Mouse (Mus musculus) adrenal gland, postnatal 4 days (tissue): ENCODE measurements around the gene Ceacam1. TPM values are rescaled to one million over a fixed set of nuclear protein-coding genes. Genes with fewer than 3 reads are reported as not detected.
A peak's percentile ranks its signal among the peaks of the same experiment; 100 is the strongest.
"Not testable (repeated sequence)": the region's sequence is repeated elsewhere in the genome, so short reads cannot be mapped to it uniquely, and the experiment has no call there.

Experiments
- DNase-seq, 2 experiments: peaks; one replicate each; pipeline ENCODE4 v3.0.0; 2021 to 2022; ENCODE audit warnings: low spot score in 2 of 2, mixed read lengths in 2 of 2
- long read RNA-seq, 2 experiments: library from polyadenylated mRNA; stranded (forward); transcript quantifications; one replicate each; pipeline ENCODE4 v2.0.0; 2021
- total RNA-seq, 2 experiments: library from RNA; stranded (reverse); gene quantifications; 2 replicates each; pipeline ENCODE4 v1.2.3; 2021

Ceacam1 gene
- 10 to 100 TPM; 14.9 to 21.4 TPM for total RNA-seq
- long read RNA-seq, experiment 1, transcript Ceacam1-209 (6 exons, 1,061 nt): major isoform, 6 of 15 reads
- long read RNA-seq, experiment 1, partial matches to known transcripts: 0 of 15 reads
- long read RNA-seq, experiment 1, other reads (novel, unspliced or antisense): 5 of 15 reads
- long read RNA-seq, experiment 2, partial matches to known transcripts: 8 of 16 reads
- long read RNA-seq, experiment 2, other reads (novel, unspliced or antisense): 2 of 16 reads

GRCm38 (mm10) chr7:25477091-25477751 is at the start of gene Ceacam1:
Gene Ceacam1, minus strand, starts transcription at chr7:25477603.
- DNase-seq: peak; percentile 17 to 30

DNA sequence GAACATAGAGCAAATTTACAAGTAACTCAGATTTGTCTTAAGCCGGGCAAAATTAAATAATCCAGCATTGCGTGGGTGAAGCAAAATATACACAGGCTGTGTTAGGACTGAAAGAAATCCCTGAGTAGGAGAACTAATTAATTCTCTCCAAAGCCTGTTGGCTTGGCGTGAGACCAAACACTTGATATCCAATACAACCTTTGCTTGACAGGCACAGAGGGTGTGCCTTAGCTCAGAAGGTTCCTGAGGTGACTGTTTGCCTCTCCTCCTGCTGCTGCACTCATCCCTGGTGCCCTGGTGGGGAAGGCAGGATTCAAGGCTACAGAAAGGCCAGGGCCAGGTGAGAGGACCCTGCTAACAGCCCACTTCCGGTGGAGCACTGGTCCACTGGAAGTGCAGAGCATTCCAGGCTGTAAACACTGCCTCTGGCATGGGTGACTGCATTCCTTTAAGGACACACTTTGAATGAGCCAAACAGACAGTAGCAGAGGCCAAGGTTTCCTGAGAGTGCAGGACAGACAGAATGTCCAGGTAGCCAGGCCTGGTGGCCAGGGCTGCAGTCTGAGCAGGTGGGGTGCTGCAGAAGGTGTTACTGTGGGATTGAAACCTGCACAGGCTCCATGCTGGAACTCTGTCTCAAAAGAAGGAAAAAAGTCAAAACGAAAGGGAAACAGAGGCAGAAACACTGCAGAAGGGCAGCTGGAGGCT is 38.8 kb upstream of the Ceacam1 start:
- DNase-seq: not testable (repeated sequence)

DNA sequence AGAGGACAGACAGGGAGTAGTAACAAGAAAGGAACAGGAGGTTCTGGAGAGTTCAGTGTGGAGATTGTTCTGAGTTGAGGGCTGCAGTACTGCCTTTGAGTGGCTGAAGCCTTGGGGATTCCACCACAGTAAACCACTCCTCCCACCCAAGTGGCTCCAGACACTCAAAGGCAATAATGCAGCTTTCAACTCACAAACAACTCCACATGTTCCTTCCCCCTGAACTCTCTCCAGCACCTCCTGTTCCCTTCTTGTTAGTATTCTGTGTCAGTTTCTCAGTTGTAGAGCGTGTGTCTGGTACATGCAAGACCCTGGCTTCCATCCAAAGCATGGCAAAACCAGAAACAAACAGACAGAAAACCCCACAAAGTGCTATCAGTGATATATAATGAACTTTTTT is 38.3 kb upstream of the Ceacam1 start:
- DNase-seq: not testable (repeated sequence)

DNA sequence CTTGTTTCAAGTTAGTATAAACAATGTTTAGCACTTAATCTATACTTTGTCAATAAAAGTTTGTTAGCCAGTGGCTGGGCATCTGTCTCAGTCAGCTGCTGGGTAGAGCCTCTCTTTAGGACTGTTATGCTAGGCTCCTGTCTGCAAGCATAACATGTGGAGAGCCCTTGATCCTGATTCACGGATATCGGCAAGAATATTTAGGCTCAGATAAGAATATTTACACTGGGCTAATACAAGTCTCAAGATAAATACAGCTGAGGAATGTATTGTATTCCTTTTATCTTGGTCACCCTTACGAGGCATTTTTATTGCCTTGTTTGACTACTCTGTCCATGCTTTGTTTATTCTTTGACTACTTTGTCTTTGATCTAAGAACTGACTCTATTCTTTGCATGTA is 32.5 kb upstream of the Ceacam1 start:
- no peak for DNase-seq

- DNase-seq: no peak
Measured at GRCm38 (mm10) chr7:25494649-25495048, 17.2 kb upstream of the Ceacam1 start.

DNA sequence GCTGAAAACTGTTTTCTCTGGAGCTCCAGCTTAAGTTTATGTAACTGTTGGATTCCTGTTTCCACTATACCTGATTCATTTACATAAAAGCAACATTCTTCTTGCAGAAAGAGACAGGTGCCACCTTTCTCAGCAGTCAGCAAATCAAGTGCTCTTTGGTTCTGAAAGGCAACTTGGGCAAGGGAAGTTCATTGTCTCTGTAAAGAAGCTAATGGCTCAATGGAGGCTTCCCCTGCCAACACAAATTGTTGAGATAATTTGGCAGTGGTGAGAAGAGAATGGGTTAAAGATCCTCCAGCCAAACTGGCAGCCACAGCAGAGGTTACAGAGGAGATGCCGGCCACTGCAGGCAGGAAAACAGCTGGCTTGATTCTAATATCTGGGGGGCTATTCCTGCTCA is 13.3 kb upstream of the Ceacam1 start:
- DNase-seq: not testable (repeated sequence)

- not testable (repeated sequence) for DNase-seq
Measured at GRCm38 (mm10) chr7:25489382-25489781, 12.0 kb upstream of the Ceacam1 start.

GRCm38 (mm10) chr7:25486186-25486585 is 8.8 kb upstream of the Ceacam1 start:
- no peak for DNase-seq

DNA sequence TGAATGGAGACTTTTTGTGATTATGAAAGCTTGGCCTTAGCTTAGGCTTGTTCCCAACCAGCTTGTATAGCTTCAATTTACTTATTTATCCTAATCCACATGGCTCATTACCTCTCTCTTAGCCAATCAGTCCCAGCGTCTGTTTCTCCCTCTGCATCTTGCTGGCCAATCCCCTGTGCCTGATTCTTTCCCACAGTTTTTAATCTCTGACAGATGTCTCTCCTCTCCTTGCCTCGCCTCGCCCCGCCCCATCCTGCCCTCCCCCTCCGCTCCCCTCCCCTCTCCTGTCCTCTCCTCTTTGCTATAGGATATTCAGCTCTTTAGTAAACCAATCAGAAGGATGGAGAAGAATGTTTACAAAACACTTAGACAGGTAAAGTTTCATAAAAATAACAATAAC is 7.7 kb upstream of the Ceacam1 start:
- no peak for DNase-seq

- DNase-seq: no peak
Measured at GRCm38 (mm10) chr7:25483133-25483735, 5.8 kb upstream of the Ceacam1 start.

GRCm38 (mm10) chr7:25480791-25481190 is 3.4 kb upstream of the Ceacam1 start:
- not testable (repeated sequence) for DNase-seq

GRCm38 (mm10) chr7:25479440-25479839 is 2.0 kb upstream of the Ceacam1 start:
- no peak for DNase-seq

DNA sequence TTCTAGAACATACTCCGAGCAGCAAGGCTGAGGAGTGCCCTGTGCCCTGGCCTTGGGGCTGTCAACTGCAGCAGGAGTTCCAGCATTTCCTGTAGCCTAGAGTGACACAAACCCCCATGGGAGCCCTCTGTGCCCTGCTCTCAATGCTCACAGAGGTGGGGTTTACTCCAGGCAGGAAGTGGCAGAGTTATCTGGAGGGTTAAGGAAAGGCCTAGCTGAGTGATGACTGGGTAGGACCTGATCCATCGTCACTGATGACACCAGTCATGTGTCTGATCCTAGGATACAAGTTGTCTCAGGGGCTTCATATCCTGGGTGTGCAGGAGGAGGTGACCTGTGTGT is 320 bp upstream of the Ceacam1 start:
- DNase-seq: not testable (repeated sequence)

DNA sequence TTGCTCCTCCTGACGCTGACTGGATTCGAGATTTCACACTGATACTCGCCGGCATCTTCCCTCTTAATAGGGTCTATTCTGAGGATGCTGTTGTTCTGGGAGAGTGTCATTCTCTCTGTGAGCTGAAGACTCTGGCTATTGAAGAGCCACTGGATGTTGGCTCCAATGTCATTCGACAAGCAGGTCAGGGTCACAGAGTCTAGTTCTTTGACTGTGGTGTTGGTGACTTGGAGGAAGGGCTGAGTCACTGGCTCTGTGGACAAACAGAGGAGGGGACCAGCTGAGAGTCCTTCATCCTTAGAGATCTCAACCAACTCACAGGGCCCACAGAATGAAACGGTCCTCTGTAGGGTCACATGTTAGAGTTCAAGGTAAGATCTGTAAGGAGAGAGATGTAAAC is 5.6 kb downstream of the Ceacam1 start:
- DNase-seq: not testable (repeated sequence)

GRCm38 (mm10) chr7:25465586-25465985 is 11.8 kb downstream of the Ceacam1 start:
- DNase-seq: not testable (repeated sequence)

DNA sequence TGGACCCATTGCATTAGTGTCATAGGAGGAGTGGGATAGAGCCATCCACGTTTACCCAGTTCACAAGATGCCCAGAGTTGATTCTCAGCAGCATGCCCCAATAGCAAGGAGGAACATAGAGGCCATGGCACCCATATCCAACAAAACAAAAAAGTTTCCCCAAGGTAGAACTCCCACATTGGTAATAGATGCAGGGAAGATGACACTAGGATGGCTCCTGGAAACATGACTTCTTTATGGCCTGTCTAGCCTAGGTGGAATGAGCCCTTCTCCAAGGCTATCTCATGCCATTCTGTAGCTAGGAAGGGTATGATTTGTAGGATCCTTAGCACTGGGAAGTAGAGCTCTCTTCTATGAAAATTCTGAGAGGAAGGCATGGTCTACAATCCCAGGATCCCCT is 12.4 kb downstream of the Ceacam1 start:
- DNase-seq: no peak

DNA sequence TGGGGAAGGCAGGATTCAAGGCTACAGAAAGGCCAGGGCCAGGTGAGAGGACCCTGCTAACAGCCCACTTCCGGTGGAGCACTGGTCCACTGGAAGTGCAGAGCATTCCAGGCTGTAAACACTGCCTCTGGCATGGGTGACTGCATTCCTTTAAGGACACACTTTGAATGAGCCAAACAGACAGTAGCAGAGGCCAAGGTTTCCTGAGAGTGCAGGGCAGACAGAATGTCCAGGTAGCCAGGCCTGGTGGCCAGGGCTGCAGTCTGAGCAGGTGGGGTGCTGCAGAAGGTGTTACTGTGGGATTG is 15.4 kb downstream of the Ceacam1 start:
- DNase-seq: not testable (repeated sequence)

GRCm38 (mm10) chr7:25461336-25462032 is 15.9 kb downstream of the Ceacam1 start:
- DNase-seq: not testable (repeated sequence)

DNA sequence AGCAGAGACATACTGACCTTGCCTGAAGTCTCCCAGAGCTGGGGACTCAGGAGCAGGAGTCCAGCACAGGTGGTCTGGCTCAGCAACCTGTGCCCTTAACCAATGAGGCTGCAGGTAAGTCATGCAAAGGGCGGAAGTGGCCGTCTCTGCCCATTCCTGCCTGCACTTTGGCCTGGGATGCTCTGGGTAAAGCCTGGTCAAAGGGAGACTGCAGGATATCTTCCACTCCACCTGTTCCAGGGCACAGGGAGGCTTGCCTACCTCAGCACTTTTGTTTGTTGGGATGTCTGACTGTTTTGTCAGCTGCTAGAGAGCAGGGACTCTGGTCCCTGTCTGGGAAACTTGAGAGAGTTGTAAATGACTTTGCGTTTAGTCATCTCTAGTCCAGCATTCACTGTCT is 25.3 kb downstream of the Ceacam1 start:
- no peak for DNase-seq

DNA sequence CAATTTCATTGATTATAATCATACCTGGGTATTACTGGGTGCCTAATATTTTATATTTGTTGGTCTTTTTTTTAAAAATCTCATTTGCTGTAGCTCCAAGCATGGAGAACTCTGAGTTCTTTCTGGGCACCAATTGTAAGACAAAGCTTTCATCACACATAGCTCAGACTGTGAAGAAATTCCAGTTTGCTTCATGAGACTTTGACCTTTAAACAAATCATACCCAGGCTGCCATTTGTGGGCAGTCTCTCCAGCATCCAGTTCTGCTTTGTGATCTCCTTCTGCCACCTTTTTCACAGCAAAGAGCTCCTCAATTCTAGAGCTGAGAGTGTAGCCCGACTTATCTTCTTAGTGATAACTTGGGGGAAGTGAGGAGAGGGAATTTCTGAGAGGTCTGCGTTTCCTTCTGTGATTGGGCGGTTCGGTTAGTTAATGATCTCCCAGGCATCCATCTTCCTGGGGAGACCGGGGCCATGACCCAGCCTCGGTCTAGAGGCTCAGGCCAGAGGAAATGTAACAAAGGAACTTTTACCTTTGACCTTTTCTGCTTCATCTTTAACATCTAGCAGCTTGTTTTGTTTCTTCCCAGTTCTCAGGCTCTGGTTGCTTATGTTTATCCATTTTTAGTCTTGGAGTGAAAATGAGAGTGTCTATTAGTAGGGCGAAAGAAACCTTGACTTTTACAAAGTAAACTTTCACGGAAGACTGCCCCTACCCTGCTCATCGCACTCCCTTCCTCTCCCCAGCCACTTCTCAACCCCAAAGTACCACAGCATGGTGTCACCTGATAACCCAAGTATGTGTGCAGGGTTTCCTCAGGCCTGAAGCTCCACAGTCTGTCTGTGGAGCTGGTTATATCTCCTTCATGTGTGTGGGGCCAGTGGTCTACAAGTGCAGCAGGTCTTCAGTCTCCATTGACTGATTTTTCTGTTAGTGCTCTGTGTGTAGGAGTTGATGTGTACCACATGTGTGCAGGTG is 27.2 kb downstream of the Ceacam1 start:
- no peak for DNase-seq
